Mouse (Mus musculus) spleen, postnatal 4 days (tissue): ENCODE results near the gene Dpagt1.
A peak's percentile ranks its signal among the peaks of the same experiment; 100 is the strongest.

ENCODE experiments used
- DNase-seq, 2 experiments: peaks; one replicate each; pipeline ENCODE4 v3.0.0; 2022; ENCODE audit warnings: low spot score in 2 of 2

Gene Dpagt1

GRCm38 (mm10) chr9:44378153-44378730 is 52.4 kb downstream of the Dpagt1 start:
- DNase-seq = no peak

- peak; percentile 99 to 100 for DNase-seq
These were observed 53.4 kb downstream of the Dpagt1 start, which contains the start of gene Hyou1 for GRCm38 (mm10) chr9:44379054-44379834. Gene Hyou1 (plus strand): TSS chr9:44379490.

- DNase-seq = no peak
These were observed 54.0 kb downstream of the Dpagt1 start for GRCm38 (mm10) chr9:44379862-44380261.
